Mouse (Mus musculus): Measurements from ENCODE around the gene Faim2.

The Faim2 gene

DNA sequence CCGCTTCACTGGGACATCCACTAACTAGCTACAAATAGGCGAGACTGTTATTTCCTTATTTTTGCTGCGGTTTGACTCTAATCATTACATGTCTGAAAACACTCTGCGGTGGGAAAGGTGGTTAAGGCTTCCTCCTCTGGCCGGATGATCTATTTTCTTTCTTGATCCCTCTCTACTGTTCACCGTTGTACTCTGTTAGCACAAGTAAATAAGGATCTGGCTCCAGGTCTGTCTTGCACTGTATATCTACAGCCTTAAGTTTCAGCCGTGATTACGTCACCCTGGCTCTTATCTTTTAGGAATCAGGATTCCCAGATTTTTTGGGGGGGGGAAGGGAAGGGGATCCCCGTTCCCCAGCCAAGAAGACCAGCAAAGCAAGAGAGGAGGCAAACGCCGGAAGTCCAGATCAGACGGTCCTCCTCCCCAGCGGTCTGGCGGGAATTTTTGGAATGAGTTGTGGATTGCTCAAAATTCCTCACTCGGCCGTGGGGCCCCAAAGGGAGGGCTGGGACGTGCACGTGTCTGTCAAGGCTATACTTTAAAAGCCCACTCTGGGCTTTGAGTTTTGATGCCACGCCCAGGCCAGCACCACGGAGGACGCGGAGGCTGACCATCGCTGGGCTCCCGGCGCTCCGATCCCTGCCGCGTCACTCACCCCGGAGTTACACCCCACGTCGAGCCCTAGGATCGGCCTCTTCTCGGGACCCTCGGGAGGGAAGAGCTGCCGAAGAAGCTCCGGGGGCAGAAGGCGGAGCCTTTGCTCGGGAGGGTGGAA, 54.0 kb downstream of the Faim2 start:
- in situ Hi-C loops (cut with MboI; ENCODE audit: low pct_unique_long_range_greater_than_20kb in 1 of 2, low sequenced_read_pairs in 2 of 2, unreplicated experiment in 1 of 2): loop anchor here in 1 of 2 experiments (5.0 kb wide), 1 partner anchor 52 kb away; no protein-coding TSS in a partner anchor

GRCm38 (mm10) chr15:99472972-99473371, 55.0 kb downstream of the Faim2 start:
- in situ Hi-C loops (cut with MboI; ENCODE audit: low pct_unique_long_range_greater_than_20kb in 1 of 2, low sequenced_read_pairs in 2 of 2, unreplicated experiment in 1 of 2): loop anchor here in 1 of 2 experiments (5.0 kb wide), 1 partner anchor 51 kb away; no protein-coding TSS in a partner anchor

DNA sequence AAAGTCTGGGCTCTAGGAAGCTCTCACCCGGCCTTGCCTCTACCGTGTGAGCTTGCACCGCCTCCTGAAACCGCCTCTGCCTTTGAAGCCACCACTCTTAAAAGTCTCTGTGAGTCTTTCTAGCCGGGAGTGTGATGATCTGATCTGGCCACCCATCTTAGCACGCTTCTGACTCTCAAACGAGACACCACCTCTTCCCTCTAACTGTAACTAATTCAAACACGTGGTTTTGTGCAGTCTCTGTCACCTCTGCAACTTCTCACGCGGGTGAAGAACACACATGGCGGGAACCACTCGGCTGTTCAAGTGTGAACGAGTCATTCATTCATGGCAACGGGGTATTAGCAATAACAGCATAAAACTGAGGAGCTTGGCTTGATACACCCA, 56.3 kb downstream of the Faim2 start:
- in situ Hi-C loops (cut with MboI; ENCODE audit: low pct_unique_long_range_greater_than_20kb in 1 of 2, low sequenced_read_pairs in 2 of 2, unreplicated experiment in 1 of 2): loop anchor here in 1 of 2 experiments (5.0 kb wide), 1 partner anchor 49 kb away; no protein-coding TSS in a partner anchor

- in situ Hi-C loops (cut with MboI; ENCODE audit: low pct_unique_long_range_greater_than_20kb in 1 of 2, low sequenced_read_pairs in 2 of 2, unreplicated experiment in 1 of 2): loop anchor here in 1 of 2 experiments (5.0 kb wide), 1 partner anchor 49 kb away; no protein-coding TSS in a partner anchor
These were observed 56.8 kb downstream of the Faim2 start for GRCm38 (mm10) chr15:99470971-99471676.

DNA sequence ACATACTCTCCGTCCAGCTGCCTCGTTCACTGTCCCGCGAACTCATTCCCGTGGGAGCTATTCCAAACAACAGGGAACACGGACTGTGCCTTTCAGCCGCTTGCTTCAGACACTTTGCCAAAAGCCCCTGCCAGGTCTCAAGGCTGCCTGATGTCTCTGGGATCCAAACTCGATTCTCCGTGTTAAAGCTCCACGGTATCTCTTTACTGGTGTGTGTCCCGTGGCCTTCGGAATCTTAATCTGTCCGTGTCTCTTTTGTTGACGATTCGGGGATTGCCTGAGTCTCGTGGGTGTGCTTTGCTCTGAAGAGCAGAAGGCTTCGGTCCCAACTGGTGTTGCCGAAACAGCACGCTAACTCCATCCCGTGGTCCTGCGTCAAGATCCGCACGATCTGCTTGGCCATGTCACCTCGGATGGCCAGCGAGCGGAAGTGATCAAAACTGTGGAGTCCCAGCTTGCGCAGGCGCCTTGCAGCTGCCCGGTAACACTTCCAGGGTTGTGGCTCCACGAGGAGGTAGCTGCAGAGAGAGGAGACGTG, 57.7 kb downstream of the Faim2 start:
- in situ Hi-C loops (cut with MboI; ENCODE audit: low pct_unique_long_range_greater_than_20kb in 1 of 2, low sequenced_read_pairs in 2 of 2, unreplicated experiment in 1 of 2): loop anchor here in 1 of 2 experiments (5.0 kb wide), 1 partner anchor 48 kb away; no protein-coding TSS in a partner anchor

DNA sequence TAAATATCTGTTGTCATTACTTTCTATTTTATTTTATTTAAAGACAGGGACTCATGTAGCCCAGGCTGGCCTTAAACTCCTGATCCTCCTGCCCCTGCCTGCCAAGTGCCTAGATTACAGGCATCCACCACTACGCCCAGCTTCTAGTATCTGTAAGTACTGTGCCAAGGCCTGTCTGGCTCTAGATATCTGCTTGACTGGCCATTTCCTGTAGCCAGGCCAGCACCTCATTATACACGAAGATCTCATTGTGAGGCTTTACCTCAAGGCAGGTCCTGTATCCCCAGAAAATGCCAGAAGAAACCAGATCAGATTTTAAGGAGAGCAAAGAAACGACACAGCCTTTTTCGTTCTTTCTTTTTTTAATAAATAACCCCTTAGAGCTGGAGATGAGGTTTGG, 58.2 kb downstream of the Faim2 start:
- in situ Hi-C loops (cut with MboI; ENCODE audit: low pct_unique_long_range_greater_than_20kb in 1 of 2, low sequenced_read_pairs in 2 of 2, unreplicated experiment in 1 of 2): loop anchor here (5.0 kb wide), 1 partner anchor 47 kb away; no protein-coding TSS in a partner anchor

- in situ Hi-C loops (cut with MboI; ENCODE audit: low pct_unique_long_range_greater_than_20kb in 1 of 2, low sequenced_read_pairs in 2 of 2, unreplicated experiment in 1 of 2): loop anchor here in 1 of 2 experiments (5.0 kb wide), 1 partner anchor 47 kb away; no protein-coding TSS in a partner anchor
These were observed 58.9 kb downstream of the Faim2 start for GRCm38 (mm10) chr15:99469067-99469466.

- in situ Hi-C loops (cut with MboI; ENCODE audit: low pct_unique_long_range_greater_than_20kb in 1 of 2, low sequenced_read_pairs in 2 of 2, unreplicated experiment in 1 of 2): no loop called here
These were observed 64.8 kb downstream of the Faim2 start for GRCm38 (mm10) chr15:99463194-99463593.

DNA sequence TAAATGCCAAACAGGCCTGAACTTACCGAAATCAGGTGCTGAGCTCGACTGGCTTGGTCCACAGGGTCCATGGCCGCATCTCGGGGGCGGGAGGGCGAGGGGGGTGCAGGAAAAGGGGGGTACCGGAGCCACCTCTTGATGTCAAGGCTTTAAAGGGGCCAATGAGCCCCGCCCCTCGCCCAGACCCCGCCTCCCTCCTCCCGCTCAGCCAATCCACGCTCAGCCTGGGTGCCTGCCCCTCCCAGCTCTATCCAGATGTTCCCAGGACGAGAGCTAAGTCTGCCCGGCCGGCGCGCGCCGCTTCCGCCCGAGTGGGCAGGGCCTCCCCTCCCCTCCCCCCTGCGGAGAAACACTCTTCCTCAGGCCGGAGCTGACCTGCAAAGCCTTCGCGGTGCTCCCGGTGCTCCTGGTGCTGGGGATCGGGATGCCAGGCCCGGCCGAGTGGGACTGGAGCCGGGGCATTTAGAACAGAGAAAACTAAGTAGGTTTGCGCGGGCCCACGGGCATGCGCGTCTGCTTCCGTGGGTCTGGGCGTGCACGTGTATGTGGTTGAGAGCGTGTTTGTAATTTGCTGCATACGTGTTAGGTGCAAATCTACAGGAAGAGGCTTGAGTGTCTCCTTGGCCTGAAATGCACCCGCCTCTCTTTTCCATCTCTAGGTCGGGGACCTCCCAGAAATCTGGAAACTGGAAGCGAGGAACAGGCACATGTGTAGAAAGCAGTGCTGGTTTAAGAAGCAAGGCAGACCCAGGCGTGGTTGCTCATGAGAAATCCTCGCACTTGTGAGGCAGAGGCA, 70.2 kb downstream of the Faim2 start, which contains the start of gene Nckap5l:
Gene Nckap5l, minus strand, starts transcription at position 143 of the 796 bp plus-strand sequence.
- in situ Hi-C loops (cut with MboI; ENCODE audit: low pct_unique_long_range_greater_than_20kb in 1 of 2, low sequenced_read_pairs in 2 of 2, unreplicated experiment in 1 of 2): no loop called here

GRCm38 (mm10) chr15:99456963-99457605, 70.9 kb downstream of the Faim2 start:
- in situ Hi-C loops (cut with MboI; ENCODE audit: low pct_unique_long_range_greater_than_20kb in 1 of 2, low sequenced_read_pairs in 2 of 2, unreplicated experiment in 1 of 2): no loop called here

DNA sequence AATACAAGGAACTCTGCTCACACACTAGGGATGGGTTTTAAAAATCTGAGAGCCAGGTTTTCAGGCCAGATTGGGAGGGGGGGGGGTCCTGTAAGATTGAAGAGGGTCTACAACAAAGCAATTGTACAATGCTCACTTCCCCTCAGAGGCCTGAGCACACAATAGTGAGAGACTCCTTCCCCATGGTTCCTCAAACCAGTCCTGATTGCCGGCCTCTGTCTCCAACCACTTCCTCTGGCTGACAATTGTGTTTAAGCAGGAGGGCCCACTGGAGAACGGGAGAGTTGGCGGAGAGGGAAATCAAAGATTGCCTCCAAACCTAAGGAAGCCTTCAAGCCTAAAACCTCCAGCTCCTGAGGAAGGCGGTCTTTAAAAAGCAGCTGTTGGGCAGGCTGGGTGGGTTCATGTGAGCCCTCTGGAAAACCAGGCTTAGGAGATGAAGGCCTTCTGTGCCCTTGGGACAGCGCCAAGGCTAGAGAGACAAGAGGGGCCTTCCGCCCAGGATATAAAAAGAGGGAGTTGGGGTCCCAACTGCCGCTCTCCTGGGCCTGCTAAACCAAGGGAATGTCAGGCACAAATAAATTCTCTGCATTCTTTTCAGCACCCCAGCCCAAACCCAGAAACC, 71.5 kb downstream of the Faim2 start:
- in situ Hi-C loops (cut with MboI; ENCODE audit: low pct_unique_long_range_greater_than_20kb in 1 of 2, low sequenced_read_pairs in 2 of 2, unreplicated experiment in 1 of 2): no loop called here

DNA sequence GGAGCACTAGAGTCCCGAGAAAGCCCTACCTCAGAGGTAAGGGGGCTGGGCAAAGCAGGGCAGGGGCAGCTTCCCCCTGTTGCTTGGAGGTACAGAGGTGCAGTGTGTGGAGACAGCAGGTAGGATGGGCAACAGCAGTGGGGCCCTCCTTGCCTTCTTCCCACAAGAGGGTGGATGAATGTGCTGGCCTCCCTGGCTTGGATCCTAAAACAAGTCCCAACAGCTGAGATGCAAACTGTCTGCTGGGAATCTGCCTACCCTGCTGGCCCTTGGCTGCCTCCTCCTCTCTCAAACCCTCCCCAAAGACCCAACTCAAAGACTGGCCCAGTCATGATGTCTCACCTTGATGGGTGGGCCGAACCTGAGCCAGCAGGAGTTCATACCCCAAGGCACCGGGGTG, 72.5 kb downstream of the Faim2 start:
- in situ Hi-C loops (cut with MboI; ENCODE audit: low pct_unique_long_range_greater_than_20kb in 1 of 2, low sequenced_read_pairs in 2 of 2, unreplicated experiment in 1 of 2): no loop called here

DNA sequence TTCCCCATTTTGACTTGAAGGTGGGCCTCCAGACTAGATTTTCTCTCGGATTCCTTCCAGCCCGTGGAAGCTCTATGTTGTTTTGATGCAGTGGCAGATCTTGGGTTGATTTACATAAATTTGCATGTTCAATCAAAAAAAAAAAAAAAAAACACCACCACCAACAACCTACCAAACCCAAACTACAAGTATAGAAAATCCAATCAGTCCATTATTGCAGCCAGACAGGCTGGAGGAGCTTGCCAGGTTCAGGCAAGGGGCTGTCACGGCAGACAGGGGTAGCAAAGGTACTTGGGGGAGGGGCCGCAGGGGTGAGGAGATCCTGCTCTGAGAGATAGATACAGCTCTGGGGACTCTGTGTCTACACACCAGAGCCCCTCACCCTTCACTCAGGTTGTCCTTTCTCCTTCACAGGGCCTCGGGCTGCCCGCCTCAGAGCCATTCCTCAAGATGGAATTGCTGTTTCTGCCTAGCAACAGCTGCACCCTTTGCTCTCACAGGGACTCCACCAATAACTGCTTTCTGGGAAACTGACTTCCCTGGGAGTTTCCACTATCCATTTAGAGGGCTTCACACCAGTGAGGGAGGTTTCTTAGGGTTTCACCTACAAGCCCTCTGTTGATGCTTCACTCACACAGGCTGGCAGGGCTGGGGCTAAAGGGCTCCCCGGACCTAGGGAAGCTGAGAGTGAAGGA, 73.2 kb downstream of the Faim2 start:
- in situ Hi-C loops (cut with MboI; ENCODE audit: low pct_unique_long_range_greater_than_20kb in 1 of 2, low sequenced_read_pairs in 2 of 2, unreplicated experiment in 1 of 2): no loop called here

GRCm38 (mm10) chr15:99453153-99453900, 74.6 kb downstream of the Faim2 start:
- in situ Hi-C loops (cut with MboI; ENCODE audit: low pct_unique_long_range_greater_than_20kb in 1 of 2, low sequenced_read_pairs in 2 of 2, unreplicated experiment in 1 of 2): no loop called here

GRCm38 (mm10) chr15:99449751-99450280, 78.1 kb downstream of the Faim2 start:
- in situ Hi-C loops (cut with MboI; ENCODE audit: low pct_unique_long_range_greater_than_20kb in 1 of 2, low sequenced_read_pairs in 2 of 2, unreplicated experiment in 1 of 2): no loop called here

- in situ Hi-C loops (cut with MboI; ENCODE audit: low pct_unique_long_range_greater_than_20kb in 1 of 2, low sequenced_read_pairs in 2 of 2, unreplicated experiment in 1 of 2): no loop called here
These were observed 78.7 kb downstream of the Faim2 start for GRCm38 (mm10) chr15:99449131-99449750.

All from mouse embryonic stem cell (cell line).